Mouse (Mus musculus) liver, embryonic 16.5 days (tissue): ENCODE results near the gene Hyal1. TPM values are rescaled to one million over a fixed set of nuclear protein-coding genes. Genes with fewer than 3 reads are reported as not detected.
A peak's percentile ranks its signal among the peaks of the same experiment; 100 is the strongest.

ENCODE experiments used
- ATAC-seq: fragments of 200-750 bp; cut with Nextera tagmentation; 2 replicates; pipeline ENCODE4 v1.8.0; 2017; ENCODE audit warnings: low read depth, mild to moderate bottlenecking, moderate number of reproducible peaks, moderate library complexity
- H3K27ac ChIP-seq: fragments of 300-500 bp; sonication (generic); 2 replicates; pipeline ENCODE4 v1.5.1; 2014; ENCODE audit warnings: mild to moderate bottlenecking, low read length
- H3K27me3 ChIP-seq: fragments of 300-500 bp; sonication (generic); 2 replicates; pipeline ENCODE4 v1.6.1; 2014; ENCODE audit warnings: low read depth, low read length, mixed read lengths; ENCODE audit not compliant: control insufficient read depth, insufficient read depth
- H3K36me3 ChIP-seq: fragments of 300-500 bp; sonication (generic); 2 replicates; pipeline ENCODE4 v1.6.1; 2014; ENCODE audit warnings: mild to moderate bottlenecking; ENCODE audit not compliant: control insufficient read depth, insufficient read depth
- H3K4me1 ChIP-seq: fragments of 300-500 bp; sonication (generic); 2 replicates; pipeline ENCODE4 v1.6.1; 2014; ENCODE audit warnings: low read depth, low read length, mixed read lengths; ENCODE audit not compliant: control insufficient read depth
- H3K4me2 ChIP-seq: fragments of 300-500 bp; sonication (generic); 2 replicates; pipeline ENCODE4 v1.6.1; 2014; ENCODE audit warnings: low read depth, low read length, mixed read lengths
- H3K4me3 ChIP-seq: fragments of 300-500 bp; sonication (generic); 2 replicates; pipeline ENCODE4 v1.5.1; 2014; ENCODE audit warnings: low read depth, mild to moderate bottlenecking, low read length
- H3K9ac ChIP-seq: fragments of 300-500 bp; sonication (generic); 2 replicates; pipeline ENCODE4 v1.6.1; 2014; ENCODE audit warnings: low read depth, low read length
- H3K9me3 ChIP-seq: fragments of 300-500 bp; sonication (generic); replicated peaks from 2 replicates; pipeline ENCODE4 v1.6.1; 2016; ENCODE audit warnings: low read length; ENCODE audit not compliant: control insufficient read depth
- WGBS: fragments of 180-500 bp; shearing (Covaris S2); extraction: QIAGEN DNeasy Blood & Tissue Kit; methylation state at CpG from one replicate; pipeline ENCODE4 v1.1.7; 2014; ENCODE audit not compliant: insufficient replicate concordance; 5-methylcytosine and 5-hydroxymethylcytosine counted together
- polyA plus RNA-seq: library from polyadenylated mRNA; unstranded; fragments of >200 nt; fragmentation: Nextera tagmentation; extraction: Ambion mirVana; gene quantifications from 2 replicates; pipeline ENCODE4 v1.2.1, GENCODE M21; 2015

Hyal1 gene
- polyA plus RNA-seq, 1 experiment from 2014 or later: 3.8 TPM

GRCm38 (mm10) chr9:107630576-107630975, 53.8 kb downstream of the Hyal1 start:
- Histone ChIP-seq H3K9ac (no peak overlapping the region), H3K4me1 (peaks cover 85% of the 10 kb centered on the region), H3K36me3 (peaks cover 5% of the 10 kb centered on the region; the same call in 1 of the 2 replicates), H3K4me3 (no peak overlapping the region), H3K27me3 (no peaks in the 10 kb centered on the region), H3K27ac (peak overlapping the region; percentile 51; the same call in 1 of the 2 replicates), H3K9me3 (no peaks in the 10 kb centered on the region), H3K4me2 (no peak overlapping the region)
- no peak for ATAC-seq
- WGBS: 63% methylated on average over 4 of the region's 4 CpGs

Other genes with a start within 250 kb of the Hyal1 start
- gene Hemk1, start 238.6 kb upstream of the Hyal1 start, polyA plus RNA-seq: 2.9 TPM in 2 replicates
- 0.07 and 0.18 TPM in 2 replicates for gene 6430571L13Rik, start 236.3 kb upstream of the Hyal1 start, polyA plus RNA-seq
- gene Cacna2d2, start 177.3 kb upstream of the Hyal1 start, polyA plus RNA-seq: not detected in 2 replicates
- 14.3 and 14.7 TPM in 2 replicates for gene Tmem115, start 43.0 kb upstream of the Hyal1 start, polyA plus RNA-seq
- gene Cyb561d2, start 34.7 kb upstream of the Hyal1 start, polyA plus RNA-seq: 10.6 and 11.2 TPM in 2 replicates
- gene Nprl2, start 34.7 kb upstream of the Hyal1 start, polyA plus RNA-seq: 12.1 and 12.5 TPM in 2 replicates
- gene Zmynd10, start 29.6 kb upstream of the Hyal1 start, polyA plus RNA-seq: 1.7 and 2.4 TPM in 2 replicates
- 15.9 and 16.5 TPM in 2 replicates for gene Rassf1, start 25.4 kb upstream of the Hyal1 start, polyA plus RNA-seq
- 29.1 and 29.4 TPM in 2 replicates for gene Tusc2, start 13.7 kb upstream of the Hyal1 start, polyA plus RNA-seq
- 48.9 and 50.2 TPM in 2 replicates for gene Hyal2, start 9.0 kb upstream of the Hyal1 start, polyA plus RNA-seq
- 10.5 and 14.1 TPM in 2 replicates for gene Naa80, start 2.0 kb downstream of the Hyal1 start, polyA plus RNA-seq
- gene Hyal3, start 3.9 kb downstream of the Hyal1 start, polyA plus RNA-seq: 0.89 and 0.96 TPM in 2 replicates
- gene Ifrd2, start 10.7 kb downstream of the Hyal1 start, polyA plus RNA-seq: 145 and 166 TPM in 2 replicates
- 0.33 and 1.4 TPM in 2 replicates for gene Sema3b, start 32.3 kb downstream of the Hyal1 start, polyA plus RNA-seq
- gene Gnai2, start 58.4 kb downstream of the Hyal1 start, polyA plus RNA-seq: 144 and 153 TPM in 2 replicates
- 60.1 and 75.2 TPM in 2 replicates for gene Slc38a3, start 92.6 kb downstream of the Hyal1 start, polyA plus RNA-seq
- gene Gnat1, start 102.8 kb downstream of the Hyal1 start, polyA plus RNA-seq: 1.1 and 1.3 TPM in 2 replicates
- 0.41 and 0.86 TPM in 2 replicates for gene Sema3f, start 133.5 kb downstream of the Hyal1 start, polyA plus RNA-seq
- 72.7 and 78.3 TPM in 2 replicates for gene Rbm5, start 194.1 kb downstream of the Hyal1 start, polyA plus RNA-seq